Mouse (Mus musculus): ENCODE data around the gene Git1. TPM values are rescaled to one million over a fixed set of nuclear protein-coding genes. Genes with fewer than 3 reads are reported as not detected.

The Git1 gene
- polyA plus RNA-seq, 1 experiment: 55.4 TPM

- no peak for DNase-seq (ENCODE audit: low read depth)
Measured at GRCm38 (mm10) chr11:77501971-77502370, 8.6 kb downstream of the Git1 start.

- no peak for DNase-seq (ENCODE audit: low read depth)
Measured at GRCm38 (mm10) chr11:77502481-77502880, 9.1 kb downstream of the Git1 start.

- DNase-seq (ENCODE audit: low read depth): no peak
Measured at GRCm38 (mm10) chr11:77503511-77503910, 10.1 kb downstream of the Git1 start.

- DNase-seq (ENCODE audit: low read depth): no peak
Measured at GRCm38 (mm10) chr11:77504377-77504776, 11.0 kb downstream of the Git1 start.

- no peak for DNase-seq (ENCODE audit: low read depth)
Measured at GRCm38 (mm10) chr11:77505291-77505980, 12.1 kb downstream of the Git1 start.

- no peak for DNase-seq (ENCODE audit: low read depth)
Measured at GRCm38 (mm10) chr11:77506273-77506672, 12.9 kb downstream of the Git1 start.

- DNase-seq (ENCODE audit: low read depth): no peak
Measured at GRCm38 (mm10) chr11:77506941-77507340, 13.6 kb downstream of the Git1 start.

- DNase-seq (ENCODE audit: low read depth): no peak
Measured at GRCm38 (mm10) chr11:77507426-77507825, 14.1 kb downstream of the Git1 start.

GRCm38 (mm10) chr11:77508068-77509021 is 15.0 kb downstream of the Git1 start:
- no peak for DNase-seq (ENCODE audit: low read depth)

GRCm38 (mm10) chr11:77511336-77511735 is 18.0 kb downstream of the Git1 start:
- no peak for DNase-seq (ENCODE audit: low read depth)

GRCm38 (mm10) chr11:77512891-77513810 is 19.8 kb downstream of the Git1 start:
- DNase-seq (ENCODE audit: low read depth): no peak

- no peak for DNase-seq (ENCODE audit: low read depth)
Measured at GRCm38 (mm10) chr11:77513811-77514170, 20.4 kb downstream of the Git1 start.

- no peak for DNase-seq (ENCODE audit: low read depth)
Measured at GRCm38 (mm10) chr11:77514281-77514831, 21.0 kb downstream of the Git1 start.

GRCm38 (mm10) chr11:77514832-77515636 is 21.7 kb downstream of the Git1 start, which contains the start of gene Abhd15:
Gene Abhd15, plus strand, starts transcription at chr11:77515121.
- DNase-seq (ENCODE audit: low read depth): no peak

GRCm38 (mm10) chr11:77515637-77516552 is 22.5 kb downstream of the Git1 start, which contains the start of gene Trp53i13:
Gene Trp53i13, minus strand, starts transcription at chr11:77515980.
- DNase-seq (ENCODE audit: low read depth): no peak

GRCm38 (mm10) chr11:77516553-77517425 is 23.4 kb downstream of the Git1 start:
- DNase-seq (ENCODE audit: low read depth): no peak

- no peak for DNase-seq (ENCODE audit: low read depth)
Measured at GRCm38 (mm10) chr11:77518051-77518798, 24.9 kb downstream of the Git1 start.

GRCm38 (mm10) chr11:77519043-77519442 is 25.7 kb downstream of the Git1 start, which contains the start of gene Gm10392:
Gene Gm10392, minus strand, starts transcription at chr11:77519198.
- DNase-seq (ENCODE audit: low read depth): no peak
